Mouse (Mus musculus) olfactory bulb, adult 2 months (tissue): ENCODE measurements around the gene Bend4.

Experiments used
- CTCF ChIP-seq: fragments of 200-500 bp; IDR thresholded peaks from 2 replicates; pipeline ENCODE4 v1.5.1; 2012; ENCODE audit warnings: low read depth, mild to moderate bottlenecking, low read length, moderate library complexity; ENCODE audit not compliant: insufficient read depth
- POLR2A ChIP-seq: fragments of 200-500 bp; IDR thresholded peaks from 2 replicates; pipeline ENCODE4 v1.6.1; 2012; ENCODE audit warnings: mild to moderate bottlenecking, low read depth, low read length, moderate library complexity; ENCODE audit not compliant: insufficient read depth

GRCm38 (mm10) chr5:67427443-67428360, at the start of gene Bend4:
- TF ChIP-seq POLR2A, result no peak
- no peak for TF ChIP-seq CTCF
